Mouse (Mus musculus) intestine, postnatal 0 days (tissue): ENCODE results near the gene Scml4. TPM values are rescaled to one million over a fixed set of nuclear protein-coding genes. Genes with fewer than 3 reads are reported as not detected.

ENCODE experiments used
- ATAC-seq: fragments of 200-750 bp; cut with Nextera tagmentation; 2 replicates; pipeline ENCODE4 v1.8.0; 2017; ENCODE audit warnings: mild to moderate bottlenecking, moderate TSS enrichment, moderate library complexity
- H3K27ac ChIP-seq: fragments of 300-500 bp; sonication (generic); 2 replicates; pipeline ENCODE4 v1.5.1; 2014; ENCODE audit warnings: mild to moderate bottlenecking, low read depth, low read length, moderate library complexity
- H3K27me3 ChIP-seq: fragments of 300-500 bp; sonication (generic); replicated peaks from 2 replicates; pipeline ENCODE4 v1.6.1; 2014; ENCODE audit warnings: low read length, mixed read lengths; ENCODE audit not compliant: control insufficient read depth, insufficient read depth
- H3K36me3 ChIP-seq: fragments of 300-500 bp; sonication (generic); 2 replicates; pipeline ENCODE4 v1.6.1; 2014; ENCODE audit warnings: mild to moderate bottlenecking, moderate library complexity; ENCODE audit not compliant: control insufficient read depth, insufficient read depth
- H3K4me1 ChIP-seq: fragments of 300-500 bp; sonication (generic); replicated peaks from 2 replicates; pipeline ENCODE4 v1.6.1; 2014; ENCODE audit warnings: antibody characterized with exemption, low read length, mixed read lengths; ENCODE audit not compliant: control insufficient read depth, insufficient read depth
- H3K4me2 ChIP-seq: fragments of 300-500 bp; sonication (generic); replicated peaks from 2 replicates; pipeline ENCODE4 v1.6.1; 2014; ENCODE audit warnings: low read depth, mild to moderate bottlenecking, moderate library complexity
- H3K4me3 ChIP-seq: fragments of 300-500 bp; sonication (generic); 2 replicates; pipeline ENCODE4 v1.5.1; 2014; ENCODE audit warnings: low read depth, low read length
- H3K9ac ChIP-seq: fragments of 300-500 bp; sonication (generic); 2 replicates; pipeline ENCODE4 v1.6.1; 2014; ENCODE audit warnings: mild to moderate bottlenecking, low read depth, low read length
- H3K9me3 ChIP-seq: fragments of 300-500 bp; sonication (generic); 2 replicates; pipeline ENCODE4 v1.6.1; 2016; ENCODE audit warnings: mixed run types; ENCODE audit not compliant: control insufficient read depth
- CTCF ChIP-seq: sonication (generic); IDR thresholded peaks from 2 replicates; pipeline ENCODE4 v1.5.1; 2016; ENCODE audit warnings: low read depth, mild to moderate bottlenecking, control low read depth, antibody characterized with exemption, moderate library complexity
- WGBS: fragments of 180-500 bp; shearing (Covaris S2); extraction: QIAGEN DNeasy Blood & Tissue Kit; methylation state at CpG from one replicate; pipeline ENCODE4 v1.1.7; 2014; 5-methylcytosine and 5-hydroxymethylcytosine counted together
- polyA plus RNA-seq: library from polyadenylated mRNA; unstranded; fragments of >200 nt; fragmentation: Nextera tagmentation; extraction: Ambion mirVana; gene quantifications from 2 replicates; pipeline ENCODE4 v1.2.1, GENCODE M21; 2015

Scml4 gene
- polyA plus RNA-seq, 1 experiment from 2014 or later: 13.0 TPM

DNA sequence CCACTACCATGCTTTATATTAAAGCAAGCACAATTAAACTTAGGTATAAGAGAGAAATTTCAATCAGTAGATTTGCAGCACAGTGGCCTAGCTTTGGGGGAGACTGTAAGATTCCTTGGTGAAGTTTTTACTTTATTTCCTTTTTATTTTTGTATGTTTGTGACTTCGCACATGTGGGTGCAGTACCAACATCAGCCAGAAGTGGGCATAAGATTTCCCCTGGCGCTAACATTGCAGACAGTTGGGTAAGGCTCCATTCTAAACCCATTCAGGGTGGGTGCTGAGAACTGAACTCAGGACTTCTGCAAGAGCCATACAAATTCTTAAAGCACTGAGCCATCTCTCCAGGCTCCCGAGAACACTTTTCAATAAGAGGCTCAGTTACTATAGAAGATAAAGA, 82.1 kb downstream of the Scml4 start:
- Histone ChIP-seq H3K9me3 (no peaks in the 10 kb centered on the region), H3K36me3 (peaks cover 8% of the 10 kb centered on the region; the same call in 1 of the 2 replicates), H3K9ac (no peak overlapping the region), H3K4me1 (peaks cover 2% of the 10 kb centered on the region; the same call in 1 of the 2 replicates), H3K4me3 (peak overlapping the region; percentile 44), H3K4me2 (peak overlapping the region; percentile 79), H3K27ac (0 out of 2 replicates have a peak overlapping the region, but pooled peaks have one; percentile 89), H3K27me3 (no peaks in the 10 kb centered on the region)
- 0 out of 2 replicates have a peak, but pooled peaks have one; percentile 21 for ATAC-seq
- TF ChIP-seq CTCF: peak; percentile 59
- WGBS: 79% methylated on average over 3 of the region's 3 CpGs

DNA sequence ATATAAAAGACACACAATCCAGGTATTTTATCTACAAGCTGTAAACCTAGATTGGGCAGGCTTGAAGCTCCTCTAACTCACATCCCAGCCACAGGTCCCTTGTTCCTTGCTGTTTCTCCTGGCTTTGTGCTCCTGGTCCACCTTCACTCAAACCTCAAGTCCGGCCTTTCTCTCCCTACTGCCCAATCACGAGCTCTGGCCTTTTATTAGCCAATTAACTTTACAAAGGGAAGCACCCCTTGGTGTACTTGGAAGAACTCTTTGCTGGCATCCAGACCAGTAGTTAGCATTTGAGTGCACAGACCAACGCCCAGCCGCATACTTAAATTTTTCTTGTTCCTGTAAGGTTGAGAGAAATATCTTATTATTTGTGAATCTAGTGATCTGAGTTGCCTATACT, 85.1 kb downstream of the Scml4 start:
- Histone ChIP-seq H3K4me2 (no peak overlapping the region), H3K9me3 (no peaks in the 10 kb centered on the region), H3K4me3 (no peak overlapping the region), H3K36me3 (peaks cover 21% of the 10 kb centered on the region), H3K9ac (no peak overlapping the region), H3K4me1 (no peaks in the 10 kb centered on the region), H3K27ac (no peak overlapping the region), H3K27me3 (no peaks in the 10 kb centered on the region)
- WGBS: 56% methylated on average over 4 of the region's 4 CpGs
- ATAC-seq: no peak
- TF ChIP-seq CTCF: no peak

DNA sequence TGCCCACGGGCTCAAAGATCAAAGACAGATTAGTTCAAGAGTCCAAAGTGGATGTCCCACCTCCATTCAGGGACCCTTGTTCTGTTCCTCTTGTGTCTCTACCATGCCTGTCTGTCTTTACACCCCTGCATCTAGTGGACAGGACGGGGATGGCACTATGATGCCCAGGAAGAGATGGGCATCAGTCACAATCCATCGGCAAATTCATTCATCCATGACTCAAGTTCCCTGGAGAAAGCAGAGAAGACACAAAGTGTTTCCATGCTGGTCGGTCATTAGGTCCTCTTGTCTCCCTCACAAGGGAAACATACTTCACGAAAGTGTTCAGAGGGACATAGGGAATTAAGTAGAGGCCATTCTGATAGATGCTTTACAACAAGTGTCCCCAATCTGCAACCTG, 87.2 kb downstream of the Scml4 start:
- Histone ChIP-seq H3K27ac (no peak overlapping the region), H3K4me2 (no peak overlapping the region), H3K9ac (no peak overlapping the region), H3K4me1 (no peaks in the 10 kb centered on the region), H3K4me3 (no peak overlapping the region), H3K9me3 (no peaks in the 10 kb centered on the region), H3K27me3 (no peaks in the 10 kb centered on the region), H3K36me3 (peaks cover 24% of the 10 kb centered on the region)
- no peak for TF ChIP-seq CTCF
- 91% methylated on average over 5 of the region's 5 CpGs for WGBS
- no peak for ATAC-seq

DNA sequence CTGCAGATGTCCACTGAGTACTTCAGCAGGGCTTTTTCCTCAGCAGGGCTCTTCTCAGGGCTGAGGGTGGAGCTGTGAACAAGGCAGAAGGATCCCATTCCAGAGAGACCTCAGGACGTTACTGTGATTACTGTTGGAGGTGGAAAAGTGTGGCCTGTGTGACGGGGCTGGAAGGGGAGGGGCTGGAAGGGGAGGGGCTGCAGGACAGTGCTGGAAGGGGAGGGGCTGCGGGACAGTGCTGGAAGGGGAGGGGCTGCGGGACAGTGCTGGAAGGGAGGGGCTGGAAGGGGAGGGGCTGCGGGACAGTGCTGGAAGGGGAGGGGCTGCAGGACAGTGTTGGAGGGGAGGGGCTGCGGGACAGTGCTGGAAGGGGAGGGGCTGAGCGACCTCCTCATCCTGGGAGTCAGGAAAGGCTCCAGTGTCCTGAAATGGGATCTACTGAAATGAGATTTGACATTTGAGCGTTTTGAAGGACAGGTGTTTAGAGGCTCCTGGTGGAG, 90.1 kb downstream of the Scml4 start:
- peak overlapping the region; percentile 41 for H3K4me2 ChIP-seq
- no peak overlapping the region for H3K4me3 ChIP-seq
- H3K27me3 ChIP-seq: no peaks in the 10 kb centered on the region
- WGBS: 2% methylated on average over 7 of the region's 8 CpGs
- H3K4me1 ChIP-seq: 0 out of 2 replicates have a peak, but pooled peaks cover 3% of the 10 kb centered on the region
- no peaks in the 10 kb centered on the region for H3K9me3 ChIP-seq
- TF ChIP-seq CTCF: no peak
- peak; percentile 32; the same call in 1 of the 2 replicates for ATAC-seq
- H3K36me3 ChIP-seq: peaks cover 30% of the 10 kb centered on the region
- no peak overlapping the region for H3K9ac ChIP-seq
- no peak overlapping the region for H3K27ac ChIP-seq

DNA sequence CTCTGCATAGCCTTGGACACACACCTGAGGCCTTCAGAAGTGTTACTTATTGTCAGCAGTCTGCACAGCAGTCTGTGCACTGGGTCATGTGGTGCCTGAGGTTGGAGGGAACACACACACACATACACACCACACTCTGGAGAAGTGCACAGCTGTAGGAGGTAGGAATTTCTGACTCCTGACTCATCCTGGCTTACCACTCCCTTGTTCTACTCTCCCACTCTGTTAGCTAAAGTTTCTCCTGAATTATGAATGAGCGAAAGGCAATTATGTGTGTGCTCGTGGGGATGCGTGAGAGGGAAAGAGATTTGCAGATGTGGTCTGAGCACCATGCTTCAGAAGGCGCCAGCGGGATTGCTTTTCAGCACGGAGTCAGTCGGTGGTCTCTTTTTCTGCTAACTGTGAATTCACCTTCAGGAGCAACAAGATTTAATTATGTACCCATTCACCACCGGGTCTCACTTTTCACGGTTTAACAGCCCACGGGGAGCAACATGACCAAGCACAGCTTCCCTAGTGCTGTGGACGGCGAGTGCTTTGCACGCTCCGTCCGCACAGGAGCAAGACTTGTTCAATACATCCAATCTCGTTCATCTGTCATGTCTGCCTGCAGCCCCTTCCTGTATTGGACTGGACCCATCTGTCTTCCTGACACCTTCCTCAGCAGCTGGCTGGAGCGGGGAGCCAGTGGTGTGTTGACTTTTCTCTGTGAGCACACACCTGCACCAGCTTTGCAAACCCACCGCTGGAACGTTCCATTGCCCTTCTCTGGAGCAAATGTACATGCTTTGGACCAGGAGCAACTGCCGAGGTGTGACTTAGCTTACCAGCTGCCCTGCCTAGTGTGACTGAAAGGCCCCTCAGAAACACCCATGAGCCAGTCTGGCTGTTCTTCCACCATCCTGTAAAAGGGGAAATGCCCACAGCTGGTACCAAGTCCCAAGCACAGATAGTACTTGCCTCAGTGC, 91.2 kb downstream of the Scml4 start:
- no peaks in the 10 kb centered on the region for H3K9me3 ChIP-seq
- no peaks in the 10 kb centered on the region for H3K27me3 ChIP-seq
- no peak overlapping the region for H3K4me3 ChIP-seq
- 0 out of 2 replicates have a peak, but pooled peaks cover 3% of the 10 kb centered on the region for H3K4me1 ChIP-seq
- no peak for ATAC-seq
- no peak overlapping the region for H3K9ac ChIP-seq
- H3K27ac ChIP-seq: no peak overlapping the region
- H3K36me3 ChIP-seq: peaks cover 30% of the 10 kb centered on the region
- no peak for TF ChIP-seq CTCF
- no peak overlapping the region for H3K4me2 ChIP-seq
- WGBS: 63% methylated on average over 20 of the region's 20 CpGs

DNA sequence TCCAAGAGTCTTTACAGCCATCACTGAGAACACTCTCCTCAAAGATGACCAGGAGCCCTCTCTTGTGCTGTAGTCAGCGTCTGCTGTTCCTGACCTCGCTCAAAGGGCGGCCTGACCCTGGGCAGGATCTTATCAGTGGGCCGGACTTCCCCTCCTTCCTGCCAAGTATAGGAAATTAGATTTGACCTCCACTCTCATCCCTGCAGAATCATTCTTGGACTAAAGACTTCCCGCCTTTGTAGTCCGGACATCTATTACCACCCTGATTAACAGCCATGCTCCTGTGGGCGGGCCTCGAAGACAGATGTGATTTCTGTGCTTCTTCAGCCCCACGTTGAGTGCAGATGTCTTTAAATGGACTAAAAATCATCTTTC, 91.9 kb downstream of the Scml4 start:
- no peak for TF ChIP-seq CTCF
- 47% methylated on average over 9 of the region's 9 CpGs for WGBS

More for the DNA sequence above, 91.9 kb downstream of the Scml4 start:
- no peak overlapping the region for H3K4me3 ChIP-seq
- no peaks in the 10 kb centered on the region for H3K27me3 ChIP-seq
- H3K4me1 ChIP-seq: 0 out of 2 replicates have a peak, but pooled peaks cover 3% of the 10 kb centered on the region
- H3K27ac ChIP-seq: no peak overlapping the region
- no peaks in the 10 kb centered on the region for H3K9me3 ChIP-seq
- H3K9ac ChIP-seq: no peak overlapping the region
- no peak for ATAC-seq
- H3K4me2 ChIP-seq: no peak overlapping the region
- peaks cover 25% of the 10 kb centered on the region for H3K36me3 ChIP-seq
